Mouse (Mus musculus) cerebellum, adult 2 months (tissue): ENCODE data around the gene Iqsec3.

ENCODE experiments used
- CTCF ChIP-seq: fragments of 200-500 bp; IDR thresholded peaks from 2 replicates; pipeline ENCODE4 v1.5.1; 2011; ENCODE audit warnings: low read depth, mild to moderate bottlenecking, control low read depth, low read length, moderate library complexity, borderline replicate concordance; ENCODE audit not compliant: insufficient read depth
- POLR2A ChIP-seq: fragments of 200-500 bp; IDR thresholded peaks from 2 replicates; pipeline ENCODE4 v1.6.1; 2011; ENCODE audit warnings: low read length, control low read depth, borderline replicate concordance; ENCODE audit not compliant: insufficient read depth

GRCm38 (mm10) chr6:121412558-121413297 is 60.8 kb downstream of the Iqsec3 start:
- TF ChIP-seq CTCF (no peak), POLR2A (no peak)
